Mouse (Mus musculus): ENCODE data around the gene Ece1. TPM values are rescaled to one million over a fixed set of nuclear protein-coding genes. Genes with fewer than 3 reads are reported as not detected.

The Ece1 gene
- total and polyA plus RNA-seq, 3 experiments, result 27.3 to 120 (median 102) TPM

DNA sequence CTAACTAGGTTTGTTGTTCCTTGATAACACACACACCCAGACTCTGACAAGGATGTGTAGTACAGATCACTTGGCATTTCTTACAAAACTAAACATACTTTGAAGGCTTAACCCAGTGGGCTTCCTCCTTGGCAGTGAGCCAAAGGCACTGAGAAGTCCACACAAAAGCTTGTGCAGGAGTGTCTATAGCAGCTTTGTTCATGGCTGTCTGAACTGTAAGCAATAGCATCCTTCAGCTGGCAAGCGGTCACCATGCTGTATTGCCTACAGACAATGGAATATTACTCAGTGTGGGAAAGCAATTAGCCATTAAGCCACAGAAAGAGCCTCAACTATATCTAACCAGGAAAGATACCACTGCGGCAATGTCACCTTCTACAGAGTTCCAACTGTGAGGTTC is 42.5 kb upstream of the Ece1 start:
- peak overlapping the region; percentile 36 for H3K27ac ChIP-seq

DNA sequence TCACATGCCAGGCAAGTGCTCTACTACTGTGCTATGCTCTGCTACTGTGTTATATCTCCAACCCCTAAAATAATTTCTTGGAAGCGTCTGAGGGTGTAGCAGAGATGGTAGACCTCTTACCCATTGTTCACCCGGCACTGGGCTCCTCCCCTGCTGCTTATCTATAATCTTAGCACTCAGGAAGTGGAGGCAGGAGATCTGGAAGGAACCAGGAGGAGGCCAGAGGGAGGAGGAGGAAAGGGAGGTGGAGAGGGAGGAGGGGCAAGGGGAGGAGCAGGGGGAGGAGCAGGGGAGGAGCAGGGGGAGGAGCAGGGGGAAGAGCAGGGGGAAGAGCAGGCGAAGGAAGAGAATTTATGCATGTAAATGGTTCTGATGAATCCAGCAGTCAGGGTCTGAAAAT is 41.3 kb upstream of the Ece1 start:
- 18% methylated on average over 3 of the region's 3 CpGs for WGBS
- DNase-seq, result peak in 1 of 2 experiments; percentile 35
- Histone ChIP-seq H3K9ac (ENCODE audit: low read depth, low read length) (no peak overlapping the region), H3K4me1 (ENCODE audit: control insufficient read depth, insufficient read depth, low read length) (peaks cover 8% of the 10 kb centered on the region), H3K79me2 (replicated peaks; ENCODE audit: control insufficient read depth, insufficient read depth, low read length) (no peaks in the 10 kb centered on the region), H3K27ac (peak overlapping the region; percentile 65), H3K27me3 (ENCODE audit: control insufficient read depth, insufficient read depth, low read length) (no peaks in the 10 kb centered on the region), H3K36me3 (ENCODE audit: control insufficient read depth, insufficient read depth, low read length) (no peaks in the 10 kb centered on the region), H3K4me3 (no peak overlapping the region)
- intact Hi-C loops (cut with DNase I), result no loop called here
- 0 out of 2 replicates have a peak, but pooled peaks have one; percentile 17 for TF ChIP-seq POLR2A (IDR thresholded peaks at IDR 0.05; ENCODE audit: insufficient read depth, low read depth, low read length)
- TF ChIP-seq CTCF (IDR thresholded peaks at IDR 0.05), result no peak
- TF ChIP-seq EP300 (IDR thresholded peaks at IDR 0.05; ENCODE audit: insufficient read depth, low read depth, low read length), result peak; percentile 68; the same call in 1 of the 2 replicates

More for the DNA sequence above, 42.5 kb upstream of the Ece1 start:
- Histone ChIP-seq H3K4me3 (no peak overlapping the region), H3K27me3 (ENCODE audit: control insufficient read depth, insufficient read depth, low read length) (no peaks in the 10 kb centered on the region), H3K4me1 (ENCODE audit: control insufficient read depth, insufficient read depth, low read length) (peaks cover 11% of the 10 kb centered on the region), H3K79me2 (replicated peaks; ENCODE audit: control insufficient read depth, insufficient read depth, low read length) (no peaks in the 10 kb centered on the region), H3K36me3 (ENCODE audit: control insufficient read depth, insufficient read depth, low read length) (no peaks in the 10 kb centered on the region), H3K9ac (ENCODE audit: low read depth, low read length) (no peak overlapping the region)
- TF ChIP-seq EP300 (IDR thresholded peaks at IDR 0.05; ENCODE audit: insufficient read depth, low read depth, low read length) (no peak), POLR2A (IDR thresholded peaks at IDR 0.05; ENCODE audit: insufficient read depth, low read depth, low read length) (no peak), CTCF (IDR thresholded peaks at IDR 0.05) (no peak)
- intact Hi-C loops (cut with DNase I), result no loop called here
- no peak for DNase-seq
- WGBS, result 58% methylated on average over 2 of the region's 2 CpGs

DNA sequence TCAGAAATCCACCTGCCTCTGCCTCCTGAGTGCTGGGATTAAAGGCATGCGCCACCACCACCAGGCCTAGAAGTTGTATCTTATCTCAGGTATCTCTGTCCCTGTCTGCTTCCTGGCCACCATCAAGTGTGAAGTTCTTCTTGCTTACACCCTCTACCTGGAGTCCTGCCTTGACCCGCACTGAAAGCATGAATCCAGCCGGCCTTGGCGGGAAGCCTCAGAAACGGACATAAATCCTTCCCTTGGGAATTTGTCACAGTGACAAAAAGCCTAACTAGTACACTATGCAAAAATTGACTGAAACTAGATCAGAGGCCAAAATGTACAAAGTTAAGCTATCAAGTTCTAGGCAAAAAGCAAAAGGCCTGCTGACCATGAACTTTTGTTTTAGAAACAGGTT is 39.5 kb upstream of the Ece1 start:
- H3K27ac ChIP-seq, result no peak overlapping the region
- H3K9ac ChIP-seq (ENCODE audit: low read depth, low read length), result no peak overlapping the region
- intact Hi-C loops (cut with DNase I), result no loop called here
- H3K36me3 ChIP-seq (ENCODE audit: control insufficient read depth, insufficient read depth, low read length), result no peaks in the 10 kb centered on the region
- no peak overlapping the region for H3K4me3 ChIP-seq
- TF ChIP-seq POLR2A (IDR thresholded peaks at IDR 0.05; ENCODE audit: insufficient read depth, low read depth, low read length) (no peak), CTCF (IDR thresholded peaks at IDR 0.05) (no peak), EP300 (IDR thresholded peaks at IDR 0.05; ENCODE audit: insufficient read depth, low read depth, low read length) (no peak)
- whole genome bisulfite sequencing, result 74% methylated on average over 5 of the region's 5 CpGs
- H3K79me2 ChIP-seq (replicated peaks; ENCODE audit: control insufficient read depth, insufficient read depth, low read length), result no peaks in the 10 kb centered on the region
- H3K4me1 ChIP-seq (ENCODE audit: control insufficient read depth, insufficient read depth, low read length), result peaks cover 3% of the 10 kb centered on the region; the same call in 1 of the 2 replicates
- no peaks in the 10 kb centered on the region for H3K27me3 ChIP-seq (ENCODE audit: control insufficient read depth, insufficient read depth, low read length)
- DNase-seq, result no peak

DNA sequence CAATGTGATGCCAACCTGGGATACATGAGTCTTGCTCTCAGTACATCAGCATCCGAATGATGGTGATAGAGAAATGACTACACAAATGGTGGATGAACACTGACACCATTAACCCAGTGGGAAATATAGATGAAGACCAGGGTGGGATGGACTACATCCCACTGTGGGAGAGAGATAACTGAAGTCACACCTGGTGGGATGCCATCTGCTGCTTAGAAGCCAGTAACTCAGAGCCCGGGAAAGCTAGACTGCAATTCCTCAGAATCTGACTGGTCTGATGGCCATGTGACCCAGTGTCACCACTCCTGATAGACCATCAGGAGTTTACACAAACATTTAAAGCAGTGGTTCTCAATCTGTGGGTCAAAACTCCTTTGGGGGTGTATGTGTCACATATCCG is 38.5 kb upstream of the Ece1 start:
- Histone ChIP-seq H3K36me3 (ENCODE audit: control insufficient read depth, insufficient read depth, low read length) (no peaks in the 10 kb centered on the region), H3K9ac (ENCODE audit: low read depth, low read length) (no peak overlapping the region), H3K27me3 (ENCODE audit: control insufficient read depth, insufficient read depth, low read length) (no peaks in the 10 kb centered on the region), H3K4me1 (ENCODE audit: control insufficient read depth, insufficient read depth, low read length) (peaks cover 3% of the 10 kb centered on the region; the same call in 1 of the 2 replicates), H3K4me3 (no peak overlapping the region), H3K79me2 (replicated peaks; ENCODE audit: control insufficient read depth, insufficient read depth, low read length) (no peaks in the 10 kb centered on the region), H3K27ac (no peak overlapping the region)
- DNase-seq, result no peak
- intact Hi-C loops (cut with DNase I), result no loop called here
- TF ChIP-seq POLR2A (IDR thresholded peaks at IDR 0.05; ENCODE audit: insufficient read depth, low read depth, low read length) (no peak), EP300 (IDR thresholded peaks at IDR 0.05; ENCODE audit: insufficient read depth, low read depth, low read length) (no peak), CTCF (IDR thresholded peaks at IDR 0.05) (no peak)
- WGBS, result 84% methylated on average over 3 of the region's 3 CpGs

DNA sequence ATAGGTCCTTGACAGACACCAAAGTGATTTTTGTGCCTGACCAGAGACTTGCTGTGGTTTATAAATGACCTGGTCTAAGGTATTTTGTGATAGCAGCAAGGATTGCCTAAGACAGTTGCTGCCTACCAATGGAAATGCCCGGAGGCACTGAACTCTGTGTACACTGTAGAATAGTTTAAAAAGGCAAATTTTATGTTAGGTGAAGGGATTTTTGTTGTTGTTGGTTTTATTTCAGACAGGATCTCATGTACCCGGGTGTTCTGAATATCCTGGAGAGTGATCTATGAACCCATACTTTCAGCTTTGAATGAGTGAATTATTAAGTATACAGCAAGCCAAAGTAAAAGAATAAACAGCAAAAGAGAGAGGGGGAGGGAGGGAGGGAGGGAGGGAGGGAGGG is 37.2 kb upstream of the Ece1 start:
- intact Hi-C loops (cut with DNase I), result no loop called here
- no peak overlapping the region for H3K27ac ChIP-seq
- H3K4me3 ChIP-seq, result no peak overlapping the region
- no peak for TF ChIP-seq EP300 (IDR thresholded peaks at IDR 0.05; ENCODE audit: insufficient read depth, low read depth, low read length)
- TF ChIP-seq POLR2A (IDR thresholded peaks at IDR 0.05; ENCODE audit: insufficient read depth, low read depth, low read length), result no peak
- no peak for TF ChIP-seq CTCF (IDR thresholded peaks at IDR 0.05)
- WGBS, result 88% methylated on average over 2 of the region's 2 CpGs
- H3K79me2 ChIP-seq (replicated peaks; ENCODE audit: control insufficient read depth, insufficient read depth, low read length), result no peaks in the 10 kb centered on the region
- peaks cover 3% of the 10 kb centered on the region; the same call in 1 of the 2 replicates for H3K4me1 ChIP-seq (ENCODE audit: control insufficient read depth, insufficient read depth, low read length)
- H3K36me3 ChIP-seq (ENCODE audit: control insufficient read depth, insufficient read depth, low read length), result no peaks in the 10 kb centered on the region
- no peaks in the 10 kb centered on the region for H3K27me3 ChIP-seq (ENCODE audit: control insufficient read depth, insufficient read depth, low read length)
- DNase-seq, result no peak
- no peak overlapping the region for H3K9ac ChIP-seq (ENCODE audit: low read depth, low read length)

DNA sequence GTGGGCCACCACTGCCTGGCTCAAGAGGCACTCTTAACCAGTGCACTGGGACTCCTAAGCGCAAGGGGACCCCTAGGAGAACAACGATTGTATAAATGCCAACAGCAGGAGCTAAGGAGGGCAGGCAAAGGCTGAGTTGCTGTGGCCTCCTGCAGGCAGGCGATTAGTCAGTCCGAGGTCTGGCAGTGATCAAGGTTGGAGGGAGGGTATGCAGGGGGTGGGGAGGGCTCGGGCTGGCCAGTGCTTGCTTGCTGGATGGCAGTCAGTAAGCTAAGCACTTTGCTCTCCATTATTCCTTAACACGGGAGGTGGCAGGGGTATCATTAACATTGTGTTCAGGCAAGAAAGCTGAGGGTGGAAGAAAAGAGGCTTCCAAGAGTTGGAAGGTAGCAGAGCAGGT is 31.7 kb upstream of the Ece1 start:
- 21% methylated on average over 6 of the region's 6 CpGs for WGBS
- Histone ChIP-seq H3K4me3 (no peak overlapping the region), H3K27ac (no peak overlapping the region), H3K4me1 (ENCODE audit: control insufficient read depth, insufficient read depth, low read length) (no peaks in the 10 kb centered on the region), H3K79me2 (replicated peaks; ENCODE audit: control insufficient read depth, insufficient read depth, low read length) (no peaks in the 10 kb centered on the region), H3K27me3 (ENCODE audit: control insufficient read depth, insufficient read depth, low read length) (no peaks in the 10 kb centered on the region), H3K36me3 (ENCODE audit: control insufficient read depth, insufficient read depth, low read length) (no peaks in the 10 kb centered on the region), H3K9ac (ENCODE audit: low read depth, low read length) (no peak overlapping the region)
- no peak for DNase-seq
- intact Hi-C loops (cut with DNase I), result loop anchor here (5.0 kb wide), 1 partner anchor 148 kb away; no protein-coding TSS in a partner anchor
- TF ChIP-seq EP300 (IDR thresholded peaks at IDR 0.05; ENCODE audit: insufficient read depth, low read depth, low read length) (no peak), CTCF (IDR thresholded peaks at IDR 0.05) (no peak), POLR2A (IDR thresholded peaks at IDR 0.05; ENCODE audit: insufficient read depth, low read depth, low read length) (no peak)
